Mouse (Mus musculus) A20 (cell line): ENCODE measurements around the gene Lyve1.

Experiments
- DNase-seq: peaks from one replicate; pipeline ENCODE4 v3.0.0-alpha.2; 2011; ENCODE audit warnings: low read depth, low spot score

Lyve1 gene

GRCm38 (mm10) chr7:110809585-110810557 lies 53.2 kb downstream of the Lyve1 start:
- no peak for DNase-seq

- DNase-seq = no peak
Measured at GRCm38 (mm10) chr7:110808962-110809361, 54.1 kb downstream of the Lyve1 start.

GRCm38 (mm10) chr7:110807460-110808030 lies 55.5 kb downstream of the Lyve1 start:
- DNase-seq = no peak

DNA sequence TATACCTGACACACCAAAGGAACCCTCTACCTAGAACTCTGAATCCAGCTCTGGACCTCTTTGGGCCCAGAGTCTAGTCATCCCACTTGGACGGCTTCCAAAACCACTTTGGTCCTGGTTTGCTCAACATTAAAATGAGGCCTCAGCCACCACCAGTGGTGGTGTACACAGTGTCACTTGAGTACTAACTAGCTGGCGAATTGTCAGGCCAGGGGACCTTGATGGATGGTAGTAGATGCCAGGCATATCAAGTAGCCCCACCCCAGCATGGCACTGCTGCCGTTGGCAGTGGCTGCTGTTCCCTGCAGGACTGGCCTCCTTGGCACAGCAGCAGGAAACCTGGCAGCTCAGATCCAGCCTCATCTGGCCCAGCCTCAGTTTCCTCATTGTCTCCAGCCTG lies 58.8 kb downstream of the Lyve1 start:
- no peak for DNase-seq

DNA sequence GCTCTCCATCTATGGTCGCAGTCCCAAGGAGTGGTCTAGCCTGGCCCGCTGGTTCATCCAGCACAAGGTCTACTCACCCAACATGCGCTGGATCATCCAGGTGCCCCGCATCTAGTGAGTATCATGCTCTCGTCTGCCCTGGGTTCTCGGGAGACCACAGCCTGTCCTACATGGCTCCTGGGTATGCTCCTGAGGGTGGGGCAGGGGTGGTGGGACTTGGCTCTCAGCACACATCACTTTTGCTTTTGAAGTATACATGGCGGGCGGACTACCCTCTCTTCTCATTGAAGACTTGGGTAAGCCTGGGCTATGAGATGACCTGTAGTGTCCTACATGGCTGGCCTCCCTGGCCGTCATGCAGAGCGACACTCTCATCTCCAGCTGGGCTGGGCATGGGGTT lies 59.9 kb downstream of the Lyve1 start:
- DNase-seq = no peak

- DNase-seq = peak; percentile 77
Measured at GRCm38 (mm10) chr7:110801028-110801427, 62.0 kb downstream of the Lyve1 start.
